Mouse (Mus musculus) bone marrow, adult 2 months (tissue): ENCODE data around the gene Klhl36. TPM values are rescaled to one million over a fixed set of nuclear protein-coding genes. Genes with fewer than 3 reads are reported as not detected.

Experiments used
- H3K27ac ChIP-seq: fragments of 200-500 bp; 2 replicates; pipeline ENCODE4 v1.5.1; 2012; ENCODE audit warnings: low read depth, mild to moderate bottlenecking, control low read depth, inconsistent platforms, low read length; ENCODE audit not compliant: control insufficient read depth, poor library complexity, insufficient read depth
- H3K4me1 ChIP-seq: fragments of 200-500 bp; 2 replicates; pipeline ENCODE4 v1.6.1; 2011; ENCODE audit warnings: low read length; ENCODE audit not compliant: control insufficient read depth, insufficient read depth
- H3K4me3 ChIP-seq: fragments of 200-500 bp; replicated peaks from 2 replicates; pipeline ENCODE3; 2011; ENCODE audit warnings: mild to moderate bottlenecking, low read depth, low read length, control low read depth; ENCODE audit not compliant: control insufficient read depth
- CTCF ChIP-seq: fragments of 200-500 bp; IDR thresholded peaks from 2 replicates; pipeline ENCODE4 v1.5.1; 2011; ENCODE audit warnings: low read length, control low read depth; ENCODE audit not compliant: control insufficient read depth, insufficient read depth
- POLR2A ChIP-seq: fragments of 200-500 bp; IDR thresholded peaks from 2 replicates; pipeline ENCODE4 v1.6.1; 2011; ENCODE audit warnings: low read depth, mild to moderate bottlenecking, control low read depth, low read length, borderline replicate concordance; ENCODE audit not compliant: control insufficient read depth
- WGBS: fragments of 180-500 bp; shearing (Covaris S2); methylation state at CpG from one replicate; pipeline ENCODE4 v1.1.7; 2018; 5-methylcytosine and 5-hydroxymethylcytosine counted together
- polyA plus RNA-seq: library from polyadenylated mRNA; stranded (reverse); fragments of >200 nt; gene quantifications from 2 replicates; pipeline ENCODE4 v1.2.4, GENCODE M21; 2011; ENCODE audit warnings: low replicate concordance; ENCODE audit not compliant: missing spikeins, insufficient read depth, insufficient read length

Klhl36 gene
- 2.8 and 4.8 TPM in 2 replicates for polyA plus RNA-seq

- TF ChIP-seq CTCF (no peak), POLR2A (peak; percentile 70; the same call in 1 of the 2 replicates)
- 2% methylated on average over 35 of the region's 35 CpGs for WGBS
- peak within 1 kb of the TSS; percentile 73 for H3K27ac ChIP-seq
- no peaks in the 10 kb centered on the region; the same call in 1 of the 2 replicates for H3K4me1 ChIP-seq
- H3K4me3 ChIP-seq: peak within 1 kb of the TSS; percentile 79
These were observed at the start of gene Klhl36 for GRCm38 (mm10) chr8:119861706-119862389. Gene Klhl36, plus strand, starts transcription at chr8:119862266.

GRCm38 (mm10) chr8:119812650-119813431 lies 49.2 kb upstream of the Klhl36 start:
- Histone ChIP-seq H3K4me1 (peaks cover 24% of the 10 kb centered on the region), H3K27ac (peak overlapping the region; percentile 96), H3K4me3 (peak overlapping the region; percentile 29)
- TF ChIP-seq POLR2A (no peak), CTCF (no peak)
- 12% methylated on average over 12 of the region's 12 CpGs for WGBS

- TF ChIP-seq CTCF: no peak
- TF ChIP-seq POLR2A: no peak
- 80% methylated on average over 6 of the region's 6 CpGs for WGBS
- Histone ChIP-seq H3K4me1 (peaks cover 26% of the 10 kb centered on the region), H3K27ac (no peak overlapping the region), H3K4me3 (no peak overlapping the region)
These were observed 45.8 kb upstream of the Klhl36 start for GRCm38 (mm10) chr8:119816219-119816618.

- H3K27ac ChIP-seq: peak overlapping the region; percentile 42
- TF ChIP-seq CTCF: no peak
- no peak for TF ChIP-seq POLR2A
- 41% methylated on average over 12 of the region's 12 CpGs for WGBS
- H3K4me3 ChIP-seq: no peak overlapping the region
- peaks cover 19% of the 10 kb centered on the region for H3K4me1 ChIP-seq
These were observed 44.6 kb upstream of the Klhl36 start for GRCm38 (mm10) chr8:119817446-119817845.

- Histone ChIP-seq H3K4me3 (no peak overlapping the region), H3K27ac (no peak overlapping the region), H3K4me1 (peaks cover 13% of the 10 kb centered on the region)
- TF ChIP-seq CTCF (no peak), POLR2A (no peak)
- WGBS: 86% methylated on average over 7 of the region's 7 CpGs
These were observed 42.8 kb upstream of the Klhl36 start for GRCm38 (mm10) chr8:119819316-119819715.

- TF ChIP-seq POLR2A (no peak), CTCF (no peak)
- no peak overlapping the region for H3K4me3 ChIP-seq
- H3K4me1 ChIP-seq: peaks cover 12% of the 10 kb centered on the region
- no peak overlapping the region for H3K27ac ChIP-seq
- 88% methylated on average over 8 of the region's 8 CpGs for WGBS
These were observed 42.1 kb upstream of the Klhl36 start for GRCm38 (mm10) chr8:119819976-119820375.

- peaks cover 15% of the 10 kb centered on the region for H3K4me1 ChIP-seq
- WGBS: 72% methylated on average over 6 of the region's 6 CpGs
- H3K4me3 ChIP-seq: no peak overlapping the region
- TF ChIP-seq POLR2A (no peak), CTCF (no peak)
- no peak overlapping the region; the same call in 1 of the 2 replicates for H3K27ac ChIP-seq
These were observed 40.4 kb upstream of the Klhl36 start for GRCm38 (mm10) chr8:119821691-119822090.

- Histone ChIP-seq H3K4me1 (peaks cover 17% of the 10 kb centered on the region), H3K27ac (no peak overlapping the region), H3K4me3 (no peak overlapping the region)
- TF ChIP-seq CTCF (no peak), POLR2A (no peak)
- WGBS: 91% methylated on average over 9 of the region's 9 CpGs
These were observed 38.8 kb upstream of the Klhl36 start for GRCm38 (mm10) chr8:119823278-119823677.
